Mouse (Mus musculus) neural tube, embryonic 11.5 days (tissue): ENCODE measurements around the gene Hspbap1. TPM values are rescaled to one million over a fixed set of nuclear protein-coding genes. Genes with fewer than 3 reads are reported as not detected.

Source experiments
- ATAC-seq: fragments of 200-750 bp; cut with Nextera tagmentation; 2 replicates; pipeline ENCODE4 v1.8.0; 2017; ENCODE audit warnings: moderate number of reproducible peaks, mild to moderate bottlenecking, moderate TSS enrichment, moderate library complexity; ENCODE audit not compliant: insufficient read depth, low FRiP score, low TSS enrichment
- DNase-seq: peaks from one replicate; pipeline ENCODE4 v3.0.0-alpha.2; 2015; ENCODE audit warnings: low spot score
- H3K27ac ChIP-seq: fragments of 300-500 bp; sonication (generic); 2 replicates; pipeline ENCODE4 v1.5.1; 2014; ENCODE audit warnings: low read depth, mild to moderate bottlenecking, low read length
- H3K27me3 ChIP-seq: fragments of 300-500 bp; sonication (generic); 2 replicates; pipeline ENCODE4 v1.6.1; 2014; ENCODE audit warnings: mild to moderate bottlenecking, low read length, mixed read lengths; ENCODE audit not compliant: control insufficient read depth, insufficient read depth
- H3K36me3 ChIP-seq: fragments of 300-500 bp; sonication (generic); 2 replicates; pipeline ENCODE4 v1.6.1; 2014; ENCODE audit warnings: mild to moderate bottlenecking, low read length, moderate library complexity, mixed read lengths; ENCODE audit not compliant: control insufficient read depth, insufficient read depth
- H3K4me1 ChIP-seq: fragments of 300-500 bp; sonication (generic); 2 replicates; pipeline ENCODE4 v1.6.1; 2014; ENCODE audit warnings: low read length, mixed read lengths; ENCODE audit not compliant: control insufficient read depth, insufficient read depth
- H3K4me2 ChIP-seq: fragments of 300-500 bp; sonication (generic); 2 replicates; pipeline ENCODE4 v1.6.1; 2014; ENCODE audit warnings: low read depth, mild to moderate bottlenecking, moderate library complexity
- H3K4me3 ChIP-seq: fragments of 300-500 bp; sonication (generic); 2 replicates; pipeline ENCODE4 v1.5.1; 2014; ENCODE audit warnings: low read depth, low read length
- H3K9ac ChIP-seq: fragments of 300-500 bp; sonication (generic); 2 replicates; pipeline ENCODE4 v1.6.1; 2014; ENCODE audit warnings: mild to moderate bottlenecking, low read length
- H3K9me3 ChIP-seq: fragments of 300-500 bp; sonication (generic); 2 replicates; pipeline ENCODE4 v1.6.1; 2016; ENCODE audit warnings: low read length; ENCODE audit not compliant: control insufficient read depth
- WGBS: fragments of 180-500 bp; shearing (Covaris S2); extraction: QIAGEN DNeasy Blood & Tissue Kit; methylation state at CpG from one replicate; pipeline ENCODE4 v1.1.7; 2014; 5-methylcytosine and 5-hydroxymethylcytosine counted together
- polyA plus RNA-seq: library from polyadenylated mRNA; unstranded; fragments of >200 nt; fragmentation: Nextera tagmentation; extraction: Ambion mirVana; gene quantifications from 2 replicates; pipeline ENCODE4 v1.2.1, GENCODE M21; 2014

Gene Hspbap1
- polyA plus RNA-seq, result 23.4 and 23.8 TPM in 2 replicates

DNA sequence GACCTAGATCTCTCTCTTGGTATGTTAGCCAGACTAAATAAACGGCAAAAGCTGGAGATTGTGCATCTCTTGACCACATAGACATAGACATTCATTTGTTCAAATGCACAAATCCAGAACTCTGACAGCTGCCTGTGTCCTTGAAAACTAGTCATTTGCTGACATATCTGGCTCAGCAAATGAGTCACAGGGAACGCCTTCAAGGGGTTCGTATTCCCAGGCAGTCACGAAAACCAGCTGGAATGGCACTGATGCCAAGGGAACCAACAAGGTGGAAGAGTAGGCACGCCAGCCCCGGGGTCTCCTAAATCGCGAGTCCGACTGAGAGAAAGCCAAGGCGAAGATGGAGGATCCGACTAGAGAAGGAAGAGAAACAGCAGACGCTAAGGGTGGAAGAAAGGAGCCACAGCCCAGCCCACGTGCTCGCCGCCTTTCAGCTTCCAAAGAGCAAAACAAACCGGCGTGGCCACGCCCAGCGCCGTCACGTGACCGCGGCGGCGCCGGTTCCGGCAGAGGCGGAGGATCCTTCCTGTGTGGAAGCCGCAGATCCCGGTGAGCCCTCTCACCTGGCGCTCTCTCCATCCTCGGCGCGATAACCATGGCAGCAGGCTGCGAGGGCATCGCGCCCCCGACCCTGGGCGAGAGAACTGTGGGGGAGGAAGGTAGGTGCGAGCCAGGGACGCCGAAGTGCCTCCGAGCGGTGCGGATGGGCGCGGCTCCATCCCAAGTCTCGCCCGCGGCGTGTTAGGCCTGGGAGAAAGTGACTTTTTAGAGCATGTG, at the start of gene Hspbap1:
Gene Hspbap1 (plus strand): TSS at position 498 of the 780 bp plus-strand sequence.
- peak within 1 kb of the TSS; percentile 88 for H3K4me2 ChIP-seq
- DNase-seq, result peak; percentile 94
- peak within 1 kb of the TSS; percentile 93 for H3K9ac ChIP-seq
- no peaks in the 10 kb centered on the region for H3K9me3 ChIP-seq
- H3K27ac ChIP-seq, result peak within 1 kb of the TSS; percentile 64; the same call in 1 of the 2 replicates
- H3K36me3 ChIP-seq, result no peaks in the 10 kb centered on the region
- under 1% methylated on average over 44 of the region's 51 CpGs for WGBS
- ATAC-seq, result peak; percentile 86
- no peaks in the 10 kb centered on the region for H3K27me3 ChIP-seq
- H3K4me3 ChIP-seq, result peak within 1 kb of the TSS; percentile 84
- H3K4me1 ChIP-seq, result peaks cover 13% of the 10 kb centered on the region

DNA sequence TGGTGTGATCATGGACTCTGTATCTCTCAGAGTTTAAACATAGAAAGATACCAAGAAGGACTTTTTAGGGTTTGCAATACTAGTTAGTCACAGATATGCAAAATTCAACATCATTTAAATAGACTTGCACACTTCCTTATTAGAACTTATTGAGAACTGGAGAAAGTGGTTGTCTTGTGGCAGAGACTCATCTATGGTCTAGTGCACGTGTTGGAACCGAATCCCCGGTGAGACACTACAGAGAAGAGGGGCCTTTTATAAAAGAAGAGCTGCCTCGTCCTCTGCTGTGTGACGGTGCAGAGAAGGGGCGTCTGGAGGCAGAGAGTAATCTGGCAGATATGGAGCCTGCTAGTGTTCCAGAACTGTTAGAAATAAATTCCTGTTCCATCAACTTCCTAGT, 45.6 kb upstream of the Hspbap1 start:
- H3K36me3 ChIP-seq, result no peaks in the 10 kb centered on the region
- no peaks in the 10 kb centered on the region for H3K9me3 ChIP-seq
- no peaks in the 10 kb centered on the region for H3K4me1 ChIP-seq
- no peak overlapping the region for H3K9ac ChIP-seq
- no peak for DNase-seq
- WGBS, result 90% methylated on average over 6 of the region's 6 CpGs
- H3K4me3 ChIP-seq, result no peak overlapping the region
- ATAC-seq, result no peak
- H3K27ac ChIP-seq, result no peak overlapping the region
- H3K27me3 ChIP-seq, result no peaks in the 10 kb centered on the region
- H3K4me2 ChIP-seq, result no peak overlapping the region

DNA sequence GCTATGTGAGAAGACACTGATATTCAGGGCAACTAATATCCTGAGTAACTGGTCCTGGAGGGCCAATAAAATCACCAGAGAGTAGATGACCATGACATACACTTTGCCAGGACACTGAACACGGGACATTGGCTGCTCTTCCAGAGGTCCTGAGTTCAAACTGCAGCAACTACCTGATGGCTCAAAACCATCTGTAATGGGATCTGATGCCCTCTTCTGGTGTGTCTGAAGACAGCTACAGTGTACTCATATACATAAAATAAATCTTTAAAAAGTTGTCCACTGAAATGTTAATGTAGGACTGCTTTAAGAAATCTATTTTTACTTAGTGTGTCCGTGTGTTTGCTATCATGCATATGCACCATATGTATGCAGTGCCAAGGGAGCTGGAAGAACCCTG, 43.6 kb upstream of the Hspbap1 start:
- H3K36me3 ChIP-seq, result no peaks in the 10 kb centered on the region
- 80% methylated on average over 2 of the region's 2 CpGs for WGBS

DNA sequence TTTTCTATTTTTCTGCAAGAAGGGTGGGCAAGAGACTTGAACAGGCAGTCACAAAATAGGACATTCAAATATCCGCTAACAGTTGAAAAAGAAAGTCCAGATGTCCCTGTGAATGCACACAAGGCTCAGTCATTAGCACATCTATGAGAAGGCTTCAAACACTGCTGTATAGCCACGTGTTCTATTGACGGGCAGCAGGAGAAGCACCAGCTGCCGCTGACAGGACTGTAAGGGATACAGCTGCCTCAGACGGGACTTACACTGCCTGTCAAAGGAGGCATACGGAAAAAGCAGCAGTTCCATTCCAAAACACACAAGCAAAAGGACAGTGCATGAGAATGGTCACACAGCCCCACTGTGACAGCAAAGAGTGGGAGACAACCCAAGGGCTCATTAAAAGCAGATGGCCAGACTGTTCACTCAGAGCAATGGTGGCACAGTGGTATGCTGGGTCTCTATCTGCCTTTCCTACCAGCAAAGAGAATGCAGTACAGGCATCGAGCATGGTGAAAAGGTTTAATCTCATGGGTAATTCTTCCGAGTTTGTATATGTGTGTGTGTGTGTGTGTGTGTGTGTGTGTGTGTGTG, 40.9 kb upstream of the Hspbap1 start:
- 41% methylated on average over 8 of the region's 8 CpGs for WGBS
- Histone ChIP-seq H3K4me2 (no peak overlapping the region), H3K27ac (0 out of 2 replicates have a peak overlapping the region, but pooled peaks have one; percentile 30), H3K9ac (no peak overlapping the region), H3K9me3 (no peaks in the 10 kb centered on the region), H3K4me3 (no peak overlapping the region), H3K27me3 (no peaks in the 10 kb centered on the region), H3K4me1 (no peaks in the 10 kb centered on the region), H3K36me3 (no peaks in the 10 kb centered on the region)
- ATAC-seq (peak; percentile 93), DNase-seq (peak; percentile 24)

More for the DNA sequence above, 43.6 kb upstream of the Hspbap1 start:
- no peak overlapping the region for H3K9ac ChIP-seq
- no peak overlapping the region for H3K4me3 ChIP-seq
- DNase-seq (no peak), ATAC-seq (no peak)
- no peak overlapping the region for H3K4me2 ChIP-seq
- H3K4me1 ChIP-seq, result no peaks in the 10 kb centered on the region
- H3K27ac ChIP-seq, result no peak overlapping the region
- no peaks in the 10 kb centered on the region for H3K27me3 ChIP-seq
- H3K9me3 ChIP-seq, result no peaks in the 10 kb centered on the region

DNA sequence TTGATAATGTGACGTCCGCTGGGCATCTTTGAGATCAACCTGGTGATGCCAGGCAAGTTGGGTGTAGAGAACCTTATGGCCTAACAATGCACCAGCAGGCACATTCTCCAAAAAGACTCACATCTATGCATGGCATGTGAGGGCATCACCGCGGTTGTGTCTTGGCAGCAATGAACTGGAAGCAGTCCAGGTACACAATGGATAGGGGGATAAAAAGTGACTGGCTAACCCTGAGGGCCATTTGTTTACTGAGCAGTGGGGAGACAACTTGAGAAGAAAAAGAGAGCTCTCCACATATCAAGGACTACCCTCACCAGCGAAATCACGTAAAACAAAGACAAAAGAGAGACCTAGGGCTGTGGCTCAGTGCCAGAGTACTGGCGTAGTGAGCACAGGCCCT, 38.1 kb upstream of the Hspbap1 start:
- Histone ChIP-seq H3K9ac (no peak overlapping the region), H3K36me3 (no peaks in the 10 kb centered on the region), H3K27ac (no peak overlapping the region), H3K9me3 (no peaks in the 10 kb centered on the region), H3K4me2 (no peak overlapping the region), H3K4me3 (no peak overlapping the region), H3K4me1 (no peaks in the 10 kb centered on the region), H3K27me3 (no peaks in the 10 kb centered on the region)
- WGBS, result 94% methylated on average over 7 of the region's 7 CpGs
- DNase-seq (no peak), ATAC-seq (no peak)

DNA sequence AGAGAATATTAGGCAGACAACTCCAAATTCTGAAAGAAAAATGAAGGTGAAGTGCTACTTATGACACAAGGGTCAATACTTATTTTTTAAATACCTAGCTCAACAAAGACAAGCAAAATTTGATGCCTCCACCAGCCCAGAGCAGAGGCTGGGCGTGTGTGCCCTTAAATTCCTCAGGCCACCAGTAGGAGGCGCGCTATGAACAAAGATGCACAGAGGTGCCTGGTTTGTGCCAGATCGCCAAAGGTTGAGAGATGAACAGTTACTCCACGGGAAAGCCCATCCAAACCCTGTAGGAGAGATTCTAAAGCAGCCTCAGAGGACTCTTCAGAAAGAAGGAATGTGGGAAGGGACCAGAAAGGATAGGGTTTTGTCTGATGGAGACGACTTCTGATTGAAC, 36.1 kb upstream of the Hspbap1 start:
- H3K9ac ChIP-seq, result no peak overlapping the region
- ATAC-seq (no peak), DNase-seq (peak; percentile 69)
- H3K4me2 ChIP-seq, result no peak overlapping the region
- H3K27ac ChIP-seq, result no peak overlapping the region
- H3K4me1 ChIP-seq, result no peaks in the 10 kb centered on the region
- no peaks in the 10 kb centered on the region for H3K27me3 ChIP-seq
- 20% methylated on average over 6 of the region's 6 CpGs for WGBS
- H3K9me3 ChIP-seq, result no peaks in the 10 kb centered on the region
- no peak overlapping the region for H3K4me3 ChIP-seq
- H3K36me3 ChIP-seq, result no peaks in the 10 kb centered on the region

DNA sequence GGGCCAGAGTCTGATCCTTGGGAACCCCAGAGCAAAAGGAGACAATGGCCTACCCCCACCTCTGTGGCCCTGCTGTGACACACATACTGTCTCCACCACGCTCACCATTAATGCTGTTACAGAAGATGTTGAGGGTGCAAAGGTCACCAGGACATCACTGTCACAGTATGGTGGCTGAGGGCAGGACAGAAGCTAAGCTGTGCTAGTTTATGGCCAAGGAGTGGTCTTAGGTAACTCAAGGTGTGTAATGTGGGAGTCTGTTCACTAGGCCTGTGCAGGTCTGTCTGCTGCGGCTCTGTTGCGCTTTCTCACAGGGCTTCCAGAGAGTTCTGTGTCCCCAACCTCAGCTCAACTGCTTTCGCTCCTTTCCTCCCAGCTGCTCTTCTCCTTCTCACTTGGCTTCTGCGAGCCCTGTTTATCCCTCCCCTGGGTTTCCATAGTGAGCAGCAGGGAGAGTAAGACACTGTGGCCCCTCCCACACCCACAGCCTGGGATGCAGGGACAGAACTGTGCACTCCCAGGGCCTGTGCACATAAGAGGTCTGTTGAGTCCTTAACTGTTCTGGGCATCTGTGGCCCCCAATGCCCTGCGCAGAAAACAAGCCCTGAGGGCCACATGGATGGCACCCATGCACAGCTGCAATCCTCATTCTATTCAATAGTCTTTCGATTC, 31.9 kb upstream of the Hspbap1 start:
- H3K9me3 ChIP-seq, result no peaks in the 10 kb centered on the region
- no peak overlapping the region for H3K27ac ChIP-seq
- H3K4me1 ChIP-seq, result no peaks in the 10 kb centered on the region
- 69% methylated on average over 7 of the region's 7 CpGs for WGBS
- no peaks in the 10 kb centered on the region for H3K36me3 ChIP-seq
- DNase-seq, result no peak
- H3K4me3 ChIP-seq, result no peak overlapping the region
- no peak overlapping the region for H3K9ac ChIP-seq
- H3K4me2 ChIP-seq, result no peak overlapping the region
- no peaks in the 10 kb centered on the region for H3K27me3 ChIP-seq
- ATAC-seq, result no peak

DNA sequence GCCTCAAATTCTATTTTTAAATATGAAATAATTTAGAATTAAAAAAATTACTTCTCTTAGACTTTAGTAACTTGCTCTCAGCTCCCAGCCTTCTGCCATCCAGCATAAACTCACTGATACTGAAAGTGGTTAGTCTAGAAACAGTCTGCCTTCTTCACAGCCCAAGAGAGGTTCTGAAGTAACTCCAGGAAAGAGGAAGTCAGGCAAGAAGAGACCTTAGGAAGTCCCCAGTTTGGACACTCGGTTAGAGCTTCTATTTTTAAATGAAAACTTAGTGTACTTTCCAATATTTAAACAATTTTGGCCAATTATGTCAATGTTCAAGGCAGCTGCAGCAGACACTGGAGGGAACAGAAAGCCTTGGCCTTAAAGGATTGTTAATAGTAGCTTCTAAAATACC, 30.6 kb upstream of the Hspbap1 start:
- Histone ChIP-seq H3K27ac (no peak overlapping the region), H3K27me3 (no peaks in the 10 kb centered on the region), H3K4me2 (no peak overlapping the region), H3K9ac (no peak overlapping the region), H3K4me3 (no peak overlapping the region), H3K9me3 (no peaks in the 10 kb centered on the region), H3K36me3 (no peaks in the 10 kb centered on the region), H3K4me1 (no peaks in the 10 kb centered on the region)
- DNase-seq (no peak), ATAC-seq (no peak)
- 83% methylated on average over 1 of the region's 1 CpGs for WGBS
